Comparison of ENCODE assay signal across 17 mouse cellular contexts in the genomic region with DNA sequence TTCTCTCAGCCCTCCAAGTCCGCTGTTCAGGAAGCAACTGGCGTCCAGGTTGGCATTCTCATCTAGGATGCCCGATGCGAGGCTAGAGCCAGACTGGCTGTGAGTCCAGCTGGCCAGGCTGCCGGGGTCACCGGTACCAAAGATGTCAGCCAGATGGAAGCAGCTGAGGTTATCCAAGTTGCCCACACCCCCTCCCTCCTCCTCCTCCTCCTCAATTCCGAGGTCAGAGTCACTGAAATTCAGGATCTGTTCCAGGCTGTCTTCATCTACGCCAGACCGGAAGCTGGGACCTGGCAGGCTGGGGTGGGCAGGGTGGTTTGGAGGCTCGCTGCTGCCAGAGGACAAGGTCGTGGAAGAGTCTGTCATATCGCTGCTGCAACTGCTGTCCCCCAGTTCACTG. TPM values are rescaled to one million over a fixed set of nuclear protein-coding genes. Genes with fewer than 3 reads are reported as not detected.
DNase-seq lines count a peak whose midpoint lies in the region; ATAC-seq lines count a peak whose summit lies in the region.
"Had no signal": no experiment of that assay in that cellular context is flagged by ENCODE, and none has a peak within 500 bp of the region (broad histone marks: within the 10 kb centered on the region; RNA-seq: fewer than 3 reads in every experiment).

No protein-coding gene starts in this region.

- WGBS in hindbrain, embryonic 15.5 days = 72% methylated on average over 12 of the region's 12 CpGs
- WGBS in hindbrain, embryonic 16.5 days = 72% methylated on average over 12 of the region's 12 CpGs

- H3K27ac ChIP-seq in hindbrain, embryonic 15.5 days (replicated peaks) = 0 out of 2 replicates have a peak overlapping the region, but pooled peaks have one; percentile 18
- H3K27ac ChIP-seq in hindbrain, embryonic 16.5 days (ENCODE audit: low read depth, low read length) = no peak overlapping the region; the same call in 1 of the 2 replicates
- H3K27ac ChIP-seq: embryonic facial prominence, embryonic 10.5 days; forebrain, embryonic 10.5 days; heart, embryonic 15.5 days; left cerebral cortex, adult 2 months; stomach, embryonic 15.5 days had no signal

- no peaks in the 10 kb centered on the region for H3K36me3 ChIP-seq in hindbrain, embryonic 15.5 days
- no peaks in the 10 kb centered on the region for H3K36me3 ChIP-seq in hindbrain, embryonic 16.5 days (ENCODE audit: control insufficient read depth, insufficient read depth, low read length)

- H3K4me2 ChIP-seq in hindbrain, embryonic 15.5 days = no peak overlapping the region
- no peak overlapping the region for H3K4me2 ChIP-seq in hindbrain, embryonic 16.5 days (ENCODE audit: low read length)
- H3K4me2 ChIP-seq: heart, embryonic 15.5 days; stomach, embryonic 15.5 days had no signal

- ATAC-seq in hindbrain, embryonic 15.5 days (ENCODE audit: low FRiP score, low read depth) = no peak
- no peak for ATAC-seq in hindbrain, embryonic 16.5 days
- no peak for ATAC-seq in inflammation-experienced regulatory T-cells, adult 6 months

- peak; percentile 51 for DNase-seq in adrenal gland, adult 2 months
- DNase-seq in adrenal gland, adult 18-20 months (ENCODE audit: low spot score in 2 of 2) = no peak
- peak; percentile 22 for DNase-seq in adrenal gland, postnatal 25 days
- DNase-seq in cerebellum, postnatal 25 days = peak; percentile 70 to 71
- DNase-seq in right cerebral cortex, adult 2 months (ENCODE audit: low spot score in 2 of 2) = no peak
- DNase-seq: liver; midbrain, embryonic 14.5 days; right cerebral cortex, adult 18-20 months had no signal

- H3K4me3 ChIP-seq in hindbrain, embryonic 15.5 days = no peak overlapping the region
- H3K4me3 ChIP-seq in hindbrain, embryonic 16.5 days (ENCODE audit: low read length) = no peak overlapping the region
- H3K4me3 ChIP-seq: embryonic facial prominence, embryonic 10.5 days; forebrain, embryonic 10.5 days; heart, embryonic 15.5 days; left cerebral cortex, adult 2 months; stomach, embryonic 15.5 days had no signal

- peaks cover 37% of the 10 kb centered on the region for H3K4me1 ChIP-seq in hindbrain, embryonic 15.5 days (replicated peaks)
- H3K4me1 ChIP-seq in hindbrain, embryonic 16.5 days (ENCODE audit: control insufficient read depth, insufficient read depth, low read depth, low read length) = peaks cover 16% of the 10 kb centered on the region

- H3K9me3 ChIP-seq in hindbrain, embryonic 15.5 days = no peaks in the 10 kb centered on the region
- H3K9me3 ChIP-seq in hindbrain, embryonic 16.5 days (ENCODE audit: control insufficient read depth, low read length) = no peaks in the 10 kb centered on the region
- H3K9me3 ChIP-seq: embryonic facial prominence, embryonic 10.5 days; heart, embryonic 15.5 days; stomach, embryonic 15.5 days had no signal

- H3K9ac ChIP-seq in hindbrain, embryonic 15.5 days = no peak overlapping the region
- H3K9ac ChIP-seq in hindbrain, embryonic 16.5 days (ENCODE audit: low read depth, low read length) = no peak overlapping the region
- H3K9ac ChIP-seq: heart, embryonic 15.5 days; stomach, embryonic 15.5 days had no signal

- no peaks in the 10 kb centered on the region for H3K27me3 ChIP-seq in hindbrain, embryonic 15.5 days
- H3K27me3 ChIP-seq in hindbrain, embryonic 16.5 days (replicated peaks; ENCODE audit: control insufficient read depth, insufficient read depth, low read length) = no peaks in the 10 kb centered on the region
- H3K27me3 ChIP-seq: heart, embryonic 15.5 days; stomach, embryonic 15.5 days had no signal

RNA-seq across cellular contexts. Expression of a gene that starts 11.9 kb away (rescaled TPM):
- 10 to 100 TPM; 18.7 to 26.5 TPM for total RNA-seq in adrenal gland, adult 2 months (2021)
- polyA plus RNA-seq in adrenal gland, adult 2 months (2012; rRNA removed) = 45.6 and 51.3 TPM in 2 replicates
- 10 to 100 TPM; 13.8 to 19.3 TPM for total RNA-seq in adrenal gland, adult 18-20 months (2021)
- polyA plus RNA-seq in hindbrain, embryonic 15.5 days (2015; fragmentation: Nextera tagmentation; extraction: Ambion mirVana) = 1.6 and 1.7 TPM in 2 replicates
- polyA plus RNA-seq in hindbrain, embryonic 16.5 days (2015; fragmentation: Nextera tagmentation; extraction: Ambion mirVana) = 1.8 and 2.7 TPM in 2 replicates
- total RNA-seq in adrenal gland, postnatal 25 days (2021) = 12.5 and 13.0 TPM in 2 replicates
- polyA plus RNA-seq in inflammation-experienced regulatory T-cells, adult 6 months (2017; shearing (Covaris generic)) = 10 to 100 TPM; 21.7 to 47.3 (median 39.5) TPM

RNA-seq across cellular contexts. Expression of a gene that starts 35.2 kb away (rescaled TPM):
- under 1 TPM in 1 of 2 experiments, not detected in 1; 0.17 TPM for total RNA-seq in adrenal gland, adult 2 months (2021)
- polyA plus RNA-seq in adrenal gland, adult 2 months (2012; rRNA removed) = 0.04 TPM in 2 replicates
- under 1 TPM in 1 of 2 experiments, not detected in 1; 0.43 TPM for total RNA-seq in adrenal gland, adult 18-20 months (2021)
- polyA plus RNA-seq in hindbrain, embryonic 15.5 days (2015; fragmentation: Nextera tagmentation; extraction: Ambion mirVana) = 1.2 and 1.5 TPM in 2 replicates
- polyA plus RNA-seq in hindbrain, embryonic 16.5 days (2015; fragmentation: Nextera tagmentation; extraction: Ambion mirVana) = 1.1 and 1.4 TPM in 2 replicates
- 0.15 TPM in 1 of 2 replicates, not detected in the other for total RNA-seq in adrenal gland, postnatal 25 days (2021)
- polyA plus RNA-seq in inflammation-experienced regulatory T-cells, adult 6 months (2017; shearing (Covaris generic)) = not detected

RNA-seq across cellular contexts. Expression of a gene that starts 35.2 kb away (rescaled TPM):
- 10 to 100 TPM; 15.1 to 31.9 TPM for total RNA-seq in adrenal gland, adult 2 months (2021)
- 26.6 and 30.5 TPM in 2 replicates for polyA plus RNA-seq in adrenal gland, adult 2 months (2012; rRNA removed)
- 10 to 100 TPM; 20.7 to 23.0 TPM for total RNA-seq in adrenal gland, adult 18-20 months (2021)
- 25.8 and 28.9 TPM in 2 replicates for polyA plus RNA-seq in hindbrain, embryonic 15.5 days (2015; fragmentation: Nextera tagmentation; extraction: Ambion mirVana)
- 33.1 and 36.0 TPM in 2 replicates for polyA plus RNA-seq in hindbrain, embryonic 16.5 days (2015; fragmentation: Nextera tagmentation; extraction: Ambion mirVana)
- 16.5 and 33.1 TPM in 2 replicates for total RNA-seq in adrenal gland, postnatal 25 days (2021)
- 1 to 10 TPM; 2.9 to 4.8 (median 4.5) TPM for polyA plus RNA-seq in inflammation-experienced regulatory T-cells, adult 6 months (2017; shearing (Covaris generic))

RNA-seq across cellular contexts. Expression of a gene that starts 50.8 kb away (rescaled TPM):
- under 1 TPM; 0.37 to 0.48 TPM for total RNA-seq in adrenal gland, adult 2 months (2021)
- 0.03 and 0.04 TPM in 2 replicates for polyA plus RNA-seq in adrenal gland, adult 2 months (2012; rRNA removed)
- under 1 TPM in 1 of 2 experiments, not detected in 1; 0.80 TPM for total RNA-seq in adrenal gland, adult 18-20 months (2021)
- polyA plus RNA-seq in hindbrain, embryonic 15.5 days (2015; fragmentation: Nextera tagmentation; extraction: Ambion mirVana) = not detected in 2 replicates
- polyA plus RNA-seq in hindbrain, embryonic 16.5 days (2015; fragmentation: Nextera tagmentation; extraction: Ambion mirVana) = 0.35 TPM in 1 of 2 replicates, not detected in the other
- 0.12 TPM in 1 of 2 replicates, not detected in the other for total RNA-seq in adrenal gland, postnatal 25 days (2021)
- not detected for polyA plus RNA-seq in inflammation-experienced regulatory T-cells, adult 6 months (2017; shearing (Covaris generic))
- polyA plus RNA-seq: forebrain, embryonic 10.5 days; intestine, embryonic 14.5 days; midbrain, embryonic 14.5 days had no signal

Comparison
In these comparisons a context has a peak if more than half of its experiments do, and no peak if none do; other contexts are left out.
1. DNase-seq: peak in adrenal gland, adult 2 months (single experiment), adrenal gland, postnatal 25 days (single experiment) and cerebellum, postnatal 25 days (2 of 2); none in adrenal gland, adult 18-20 months (0 of 2) and right cerebral cortex, adult 2 months (0 of 2).